Mouse (Mus musculus) hindbrain, embryonic 11.5 days (tissue): ENCODE data around the gene Zfp61. TPM values are rescaled to one million over a fixed set of nuclear protein-coding genes. Genes with fewer than 3 reads are reported as not detected.

Experiments used
- ATAC-seq: fragments of 200-750 bp; cut with Nextera tagmentation; 2 replicates; pipeline ENCODE4 v1.8.0; 2017; ENCODE audit warnings: mild to moderate bottlenecking, moderate TSS enrichment, moderate library complexity; ENCODE audit not compliant: low FRiP score
- DNase-seq: peaks from one replicate; pipeline ENCODE4 v3.0.0-alpha.2; 2015; ENCODE audit warnings: low spot score
- H3K27ac ChIP-seq: fragments of 300-500 bp; sonication (generic); 2 replicates; pipeline ENCODE4 v1.5.1; 2014; ENCODE audit warnings: mild to moderate bottlenecking, low read depth, low read length
- H3K27me3 ChIP-seq: fragments of 300-500 bp; sonication (generic); 2 replicates; pipeline ENCODE4 v1.6.1; 2014; ENCODE audit warnings: mild to moderate bottlenecking, low read length, moderate library complexity, mixed read lengths; ENCODE audit not compliant: control insufficient read depth, insufficient read depth
- H3K36me3 ChIP-seq: fragments of 300-500 bp; sonication (generic); 2 replicates; pipeline ENCODE4 v1.6.1; 2014; ENCODE audit warnings: mild to moderate bottlenecking, low read length, moderate library complexity, mixed read lengths; ENCODE audit not compliant: control insufficient read depth, insufficient read depth
- H3K4me1 ChIP-seq: fragments of 300-500 bp; sonication (generic); replicated peaks from 2 replicates; pipeline ENCODE4 v1.6.1; 2014; ENCODE audit warnings: low read length, mixed read lengths; ENCODE audit not compliant: control insufficient read depth, insufficient read depth
- H3K4me2 ChIP-seq: fragments of 300-500 bp; sonication (generic); replicated peaks from 2 replicates; pipeline ENCODE4 v1.6.1; 2014; ENCODE audit warnings: mild to moderate bottlenecking, low read depth, low read length
- H3K4me3 ChIP-seq: fragments of 300-500 bp; sonication (generic); 2 replicates; pipeline ENCODE4 v1.5.1; 2014; ENCODE audit warnings: low read depth, low read length
- H3K9ac ChIP-seq: fragments of 300-500 bp; sonication (generic); 2 replicates; pipeline ENCODE4 v1.6.1; 2014; ENCODE audit warnings: low read depth, low read length
- H3K9me3 ChIP-seq: fragments of 300-500 bp; sonication (generic); 2 replicates; pipeline ENCODE4 v1.6.1; 2016; ENCODE audit warnings: low read length; ENCODE audit not compliant: control insufficient read depth
- WGBS: fragments of 180-500 bp; shearing (Covaris S2); extraction: QIAGEN DNeasy Blood & Tissue Kit; methylation state at CpG from one replicate; pipeline ENCODE4 v1.1.7; 2014; 5-methylcytosine and 5-hydroxymethylcytosine counted together
- polyA plus RNA-seq: library from polyadenylated mRNA; unstranded; fragments of >200 nt; fragmentation: Nextera tagmentation; extraction: Ambion mirVana; gene quantifications from 2 replicates; pipeline ENCODE4 v1.2.1, GENCODE M21; 2014

Gene Zfp61
- polyA plus RNA-seq, 1 experiment from 2014 or later = 32.1 TPM

- H3K9me3 ChIP-seq = no peaks in the 10 kb centered on the region
- DNase-seq = no peak
- no peaks in the 10 kb centered on the region for H3K27me3 ChIP-seq
- peak overlapping the region; percentile 40; the same call in 1 of the 2 replicates for H3K4me3 ChIP-seq
- H3K9ac ChIP-seq = peak overlapping the region; percentile 59; the same call in 1 of the 2 replicates
- peak overlapping the region; percentile 49 for H3K4me2 ChIP-seq
- ATAC-seq = peak; percentile 69
- H3K4me1 ChIP-seq = no peaks in the 10 kb centered on the region
- WGBS = 66% methylated on average over 9 of the region's 9 CpGs
- H3K36me3 ChIP-seq = no peaks in the 10 kb centered on the region
- no peak overlapping the region for H3K27ac ChIP-seq
Observed at GRCm38 (mm10) chr7:24253779-24254615, 47.0 kb downstream of the Zfp61 start.

Other genes with a start within 250 kb of the Zfp61 start
- gene Vmn1r183, start 248.0 kb downstream of the Zfp61 start, polyA plus RNA-seq = not detected in 2 replicates
- 29.5 and 34.0 TPM in 2 replicates for gene Zfp180, start 219.3 kb downstream of the Zfp61 start, polyA plus RNA-seq
- gene Zfp112, start 188.9 kb downstream of the Zfp61 start, polyA plus RNA-seq = 4.6 and 4.8 TPM in 2 replicates
- gene Zfp235, start 167.1 kb downstream of the Zfp61 start, polyA plus RNA-seq = 15.1 and 18.1 TPM in 2 replicates
- gene Zfp114, start 126.2 kb downstream of the Zfp61 start, polyA plus RNA-seq = 4.5 and 7.8 TPM in 2 replicates
- 9.5 and 11.0 TPM in 2 replicates for gene Zfp111, start 89.8 kb downstream of the Zfp61 start, polyA plus RNA-seq
- gene Zfp109, start 63.7 kb downstream of the Zfp61 start, polyA plus RNA-seq = 4.9 and 6.1 TPM in 2 replicates
- gene Zfp108, start 46.4 kb downstream of the Zfp61 start, polyA plus RNA-seq = 2.2 and 3.0 TPM in 2 replicates
- gene Zfp93, start 30.8 kb downstream of the Zfp61 start, polyA plus RNA-seq = 7.2 and 9.6 TPM in 2 replicates
- gene Zfp94, start 15.4 kb upstream of the Zfp61 start, polyA plus RNA-seq = 12.8 and 15.4 TPM in 2 replicates
- not detected in 2 replicates for gene Tescl, start 32.7 kb upstream of the Zfp61 start, polyA plus RNA-seq
- not detected in 2 replicates for gene Lypd5, start 48.0 kb upstream of the Zfp61 start, polyA plus RNA-seq
- 2.4 and 3.5 TPM in 2 replicates for gene Kcnn4, start 69.0 kb upstream of the Zfp61 start, polyA plus RNA-seq
- gene Smg9, start 98.4 kb upstream of the Zfp61 start, polyA plus RNA-seq = 18.4 and 21.3 TPM in 2 replicates
- gene Irgc1, start 151.1 kb upstream of the Zfp61 start, polyA plus RNA-seq = not detected in 2 replicates
- gene Plaur, start 161.3 kb upstream of the Zfp61 start, polyA plus RNA-seq = 1.7 and 2.1 TPM in 2 replicates
- 8.8 and 12.6 TPM in 2 replicates for gene Cadm4, start 180.8 kb upstream of the Zfp61 start, polyA plus RNA-seq
- gene Zfp428, start 205.8 kb upstream of the Zfp61 start, polyA plus RNA-seq = 82.4 and 87.7 TPM in 2 replicates
- gene AC161166.1, start 211.2 kb upstream of the Zfp61 start, polyA plus RNA-seq = 0.59 and 0.90 TPM in 2 replicates
- gene Irgq, start 229.5 kb upstream of the Zfp61 start, polyA plus RNA-seq = 12.8 and 14.2 TPM in 2 replicates
- 0.28 TPM in 1 of 2 replicates, not detected in the other for gene Pinlyp, start 244.9 kb upstream of the Zfp61 start, polyA plus RNA-seq
- 78.0 and 94.5 TPM in 2 replicates for gene Xrcc1, start 245.1 kb upstream of the Zfp61 start, polyA plus RNA-seq